Mouse (Mus musculus) adrenal gland, adult 2 months (tissue): ENCODE measurements around the gene Preb. TPM values are rescaled to one million over a fixed set of nuclear protein-coding genes. Genes with fewer than 3 reads are reported as not detected.

Source experiments
- DNase-seq: peaks from one replicate; pipeline ENCODE4 v3.0.0; 2021
- polyA plus RNA-seq: library from polyadenylated mRNA; depleted of rRNA; stranded (reverse); fragments of >200 nt; gene quantifications from 2 replicates; pipeline ENCODE4 v1.2.3, GENCODE M21; 2012
- total RNA-seq, 2 experiments: library from RNA; stranded (reverse); gene quantifications; 2 replicates each; pipeline ENCODE4 v1.2.3; 2021

Gene Preb
- total and polyA plus RNA-seq, 3 experiments: 119 to 284 (median 126) TPM

- DNase-seq: no peak
Measured at GRCm38 (mm10) chr5:30955751-30956150, 4.4 kb downstream of the Preb start.

GRCm38 (mm10) chr5:30954556-30954955 is 5.6 kb downstream of the Preb start:
- DNase-seq: no peak

GRCm38 (mm10) chr5:30954065-30954464 is 6.1 kb downstream of the Preb start:
- DNase-seq: no peak

- no peak for DNase-seq
Measured at GRCm38 (mm10) chr5:30952551-30952950, 7.6 kb downstream of the Preb start.

GRCm38 (mm10) chr5:30951706-30952105 is 8.5 kb downstream of the Preb start:
- DNase-seq: no peak

- no peak for DNase-seq
Measured at GRCm38 (mm10) chr5:30950922-30951321, 9.2 kb downstream of the Preb start.

GRCm38 (mm10) chr5:30950451-30950850 is 9.7 kb downstream of the Preb start:
- no peak for DNase-seq

- peak; percentile 95 for DNase-seq
Measured at GRCm38 (mm10) chr5:30949654-30950326, 10.4 kb downstream of the Preb start.

GRCm38 (mm10) chr5:30948620-30949019 is 11.5 kb downstream of the Preb start:
- DNase-seq: no peak

- DNase-seq: peak; percentile 89
Measured at GRCm38 (mm10) chr5:30944956-30945781, 15.0 kb downstream of the Preb start, which contains the start of gene Cgref1. Cgref1 (minus strand) TSS chr5:30945591.

GRCm38 (mm10) chr5:30944344-30944743 is 15.8 kb downstream of the Preb start:
- no peak for DNase-seq

- no peak for DNase-seq
Measured at GRCm38 (mm10) chr5:30943004-30943403, 17.2 kb downstream of the Preb start.

GRCm38 (mm10) chr5:30934725-30935461 is 25.3 kb downstream of the Preb start:
- no peak for DNase-seq

- DNase-seq: no peak
Measured at GRCm38 (mm10) chr5:30933705-30934104, 26.5 kb downstream of the Preb start.

GRCm38 (mm10) chr5:30931378-30931777 is 28.8 kb downstream of the Preb start:
- DNase-seq: no peak

GRCm38 (mm10) chr5:30930846-30931245 is 29.3 kb downstream of the Preb start:
- no peak for DNase-seq

GRCm38 (mm10) chr5:30930121-30930520 is 30.0 kb downstream of the Preb start:
- DNase-seq: peak; percentile 80

GRCm38 (mm10) chr5:30927945-30928529 is 32.1 kb downstream of the Preb start:
- peak; percentile 72 for DNase-seq

GRCm38 (mm10) chr5:30926073-30926472 is 34.1 kb downstream of the Preb start:
- no peak for DNase-seq

GRCm38 (mm10) chr5:30925217-30925616 is 34.9 kb downstream of the Preb start:
- no peak for DNase-seq

- no peak for DNase-seq
Measured at GRCm38 (mm10) chr5:30924614-30925013, 35.5 kb downstream of the Preb start.

GRCm38 (mm10) chr5:30923119-30923518 is 37.0 kb downstream of the Preb start:
- no peak for DNase-seq
